Mouse (Mus musculus): ENCODE measurements around the gene Irf2bp1.

Irf2bp1 gene

GRCm38 (mm10) chr7:19003902-19004630, at the start of gene Irf2bp1:
Gene Irf2bp1, plus strand, starts transcription at chr7:19004044.
- in situ Hi-C loops (cut with MboI; ENCODE audit: low pct_unique_long_range_greater_than_20kb in 1 of 2, low sequenced_read_pairs in 2 of 2, unreplicated experiment in 1 of 2): no loop called here

GRCm38 (mm10) chr7:18957569-18958383, 46.1 kb upstream of the Irf2bp1 start:
- in situ Hi-C loops (cut with MboI; ENCODE audit: low pct_unique_long_range_greater_than_20kb in 1 of 2, low sequenced_read_pairs in 2 of 2, unreplicated experiment in 1 of 2): no loop called here

- in situ Hi-C loops (cut with MboI; ENCODE audit: low pct_unique_long_range_greater_than_20kb in 1 of 2, low sequenced_read_pairs in 2 of 2, unreplicated experiment in 1 of 2): no loop called here
Observed at GRCm38 (mm10) chr7:18958384-18958766, 45.5 kb upstream of the Irf2bp1 start.

- in situ Hi-C loops (cut with MboI; ENCODE audit: low pct_unique_long_range_greater_than_20kb in 1 of 2, low sequenced_read_pairs in 2 of 2, unreplicated experiment in 1 of 2): no loop called here
Observed at GRCm38 (mm10) chr7:18959446-18959845, 44.4 kb upstream of the Irf2bp1 start.

GRCm38 (mm10) chr7:18962171-18962792, 41.6 kb upstream of the Irf2bp1 start:
- in situ Hi-C loops (cut with MboI; ENCODE audit: low pct_unique_long_range_greater_than_20kb in 1 of 2, low sequenced_read_pairs in 2 of 2, unreplicated experiment in 1 of 2): loop anchor here in 1 of 2 experiments (10.0 kb wide), 1 partner anchor 67 kb away; no protein-coding TSS in a partner anchor

GRCm38 (mm10) chr7:18962795-18963194, 41.0 kb upstream of the Irf2bp1 start:
- in situ Hi-C loops (cut with MboI; ENCODE audit: low pct_unique_long_range_greater_than_20kb in 1 of 2, low sequenced_read_pairs in 2 of 2, unreplicated experiment in 1 of 2): loop anchor here in 1 of 2 experiments (10.0 kb wide), 1 partner anchor 68 kb away; no protein-coding TSS in a partner anchor

GRCm38 (mm10) chr7:18963294-18963843, 40.5 kb upstream of the Irf2bp1 start:
- in situ Hi-C loops (cut with MboI; ENCODE audit: low pct_unique_long_range_greater_than_20kb in 1 of 2, low sequenced_read_pairs in 2 of 2, unreplicated experiment in 1 of 2): loop anchor here in 1 of 2 experiments (10.0 kb wide), 1 partner anchor 69 kb away; no protein-coding TSS in a partner anchor

GRCm38 (mm10) chr7:18965312-18965711, 38.5 kb upstream of the Irf2bp1 start:
- in situ Hi-C loops (cut with MboI; ENCODE audit: low pct_unique_long_range_greater_than_20kb in 1 of 2, low sequenced_read_pairs in 2 of 2, unreplicated experiment in 1 of 2): loop anchor here in 1 of 2 experiments (10.0 kb wide), 1 partner anchor 71 kb away; no protein-coding TSS in a partner anchor

GRCm38 (mm10) chr7:18967603-18968002, 36.2 kb upstream of the Irf2bp1 start:
- in situ Hi-C loops (cut with MboI; ENCODE audit: low pct_unique_long_range_greater_than_20kb in 1 of 2, low sequenced_read_pairs in 2 of 2, unreplicated experiment in 1 of 2): loop anchor here in 1 of 2 experiments (10.0 kb wide), 1 partner anchor 73 kb away; no protein-coding TSS in a partner anchor

GRCm38 (mm10) chr7:18970956-18971355, 32.9 kb upstream of the Irf2bp1 start:
- in situ Hi-C loops (cut with MboI; ENCODE audit: low pct_unique_long_range_greater_than_20kb in 1 of 2, low sequenced_read_pairs in 2 of 2, unreplicated experiment in 1 of 2): no loop called here

- in situ Hi-C loops (cut with MboI; ENCODE audit: low pct_unique_long_range_greater_than_20kb in 1 of 2, low sequenced_read_pairs in 2 of 2, unreplicated experiment in 1 of 2): no loop called here
Observed at GRCm38 (mm10) chr7:18978381-18978780, 25.5 kb upstream of the Irf2bp1 start.

GRCm38 (mm10) chr7:18986503-18986902, 17.3 kb upstream of the Irf2bp1 start:
- in situ Hi-C loops (cut with MboI; ENCODE audit: low pct_unique_long_range_greater_than_20kb in 1 of 2, low sequenced_read_pairs in 2 of 2, unreplicated experiment in 1 of 2): no loop called here

GRCm38 (mm10) chr7:18987100-18987499, 16.7 kb upstream of the Irf2bp1 start, which contains the start of gene Nanos2:
Gene Nanos2, plus strand, starts transcription at chr7:18987400.
- in situ Hi-C loops (cut with MboI; ENCODE audit: low pct_unique_long_range_greater_than_20kb in 1 of 2, low sequenced_read_pairs in 2 of 2, unreplicated experiment in 1 of 2): no loop called here

GRCm38 (mm10) chr7:18987747-18988146, 16.1 kb upstream of the Irf2bp1 start:
- in situ Hi-C loops (cut with MboI; ENCODE audit: low pct_unique_long_range_greater_than_20kb in 1 of 2, low sequenced_read_pairs in 2 of 2, unreplicated experiment in 1 of 2): no loop called here

- in situ Hi-C loops (cut with MboI; ENCODE audit: low pct_unique_long_range_greater_than_20kb in 1 of 2, low sequenced_read_pairs in 2 of 2, unreplicated experiment in 1 of 2): no loop called here
Observed at GRCm38 (mm10) chr7:18988780-18989179, 15.1 kb upstream of the Irf2bp1 start.

- in situ Hi-C loops (cut with MboI; ENCODE audit: low pct_unique_long_range_greater_than_20kb in 1 of 2, low sequenced_read_pairs in 2 of 2, unreplicated experiment in 1 of 2): no loop called here
Observed at GRCm38 (mm10) chr7:18989995-18990394, 13.8 kb upstream of the Irf2bp1 start.

GRCm38 (mm10) chr7:18990601-18991295, 13.1 kb upstream of the Irf2bp1 start, which contains the start of gene Mypop:
Gene Mypop, plus strand, starts transcription at chr7:18991245.
- in situ Hi-C loops (cut with MboI; ENCODE audit: low pct_unique_long_range_greater_than_20kb in 1 of 2, low sequenced_read_pairs in 2 of 2, unreplicated experiment in 1 of 2): no loop called here
